Mouse (Mus musculus) embryonic facial prominence, embryonic 11.5 days (tissue): ENCODE results near the gene Olfr640. TPM values are rescaled to one million over a fixed set of nuclear protein-coding genes. Genes with fewer than 3 reads are reported as not detected.

Source experiments
- ATAC-seq: fragments of 200-750 bp; cut with Nextera tagmentation; replicated peaks from 2 replicates; pipeline ENCODE4 v1.8.0; 2017; ENCODE audit warnings: low read depth; ENCODE audit not compliant: insufficient number of reproducible peaks, low FRiP score, low TSS enrichment
- DNase-seq: peaks from one replicate; pipeline ENCODE4 v3.0.0-alpha.2; 2015; ENCODE audit warnings: low spot score
- H3K27ac ChIP-seq: fragments of 300-500 bp; sonication (generic); replicated peaks from 2 replicates; pipeline ENCODE4 v1.5.1; 2014; ENCODE audit warnings: mild to moderate bottlenecking, low read depth, low read length, control low read depth
- H3K27me3 ChIP-seq: fragments of 300-500 bp; sonication (generic); 2 replicates; pipeline ENCODE4 v1.6.1; 2014; ENCODE audit warnings: mild to moderate bottlenecking, low read length, moderate library complexity, mixed read lengths; ENCODE audit not compliant: control insufficient read depth, insufficient read depth
- H3K36me3 ChIP-seq: fragments of 300-500 bp; sonication (generic); replicated peaks from 2 replicates; pipeline ENCODE4 v1.6.1; 2014; ENCODE audit warnings: low read depth, mild to moderate bottlenecking, low read length, moderate library complexity, mixed read lengths; ENCODE audit not compliant: control insufficient read depth, insufficient read depth
- H3K4me1 ChIP-seq: fragments of 300-500 bp; sonication (generic); 2 replicates; pipeline ENCODE4 v1.6.1; 2014; ENCODE audit warnings: low read length, mixed read lengths; ENCODE audit not compliant: control insufficient read depth, insufficient read depth
- H3K4me2 ChIP-seq: fragments of 300-500 bp; sonication (generic); 2 replicates; pipeline ENCODE4 v1.6.1; 2014; ENCODE audit warnings: low read depth, mild to moderate bottlenecking, control low read depth, low read length, moderate library complexity
- H3K4me3 ChIP-seq: fragments of 300-500 bp; sonication (generic); 2 replicates; pipeline ENCODE4 v1.5.1; 2014; ENCODE audit warnings: low read depth, low read length, control low read depth
- H3K9ac ChIP-seq: fragments of 300-500 bp; sonication (generic); replicated peaks from 2 replicates; pipeline ENCODE4 v1.6.1; 2014; ENCODE audit warnings: mild to moderate bottlenecking, control low read depth, low read length
- H3K9me3 ChIP-seq: fragments of 300-500 bp; sonication (generic); replicated peaks from 2 replicates; pipeline ENCODE4 v1.6.1; 2016; ENCODE audit warnings: mild to moderate bottlenecking, low read length, inconsistent platforms, mixed read lengths; ENCODE audit not compliant: control insufficient read depth
- WGBS: fragments of 180-500 bp; shearing (Covaris S2); extraction: QIAGEN DNeasy Blood & Tissue Kit; methylation state at CpG from one replicate; pipeline ENCODE4 v1.1.7; 2014; 5-methylcytosine and 5-hydroxymethylcytosine counted together
- polyA plus RNA-seq: library from polyadenylated mRNA; unstranded; fragments of >200 nt; fragmentation: Nextera tagmentation; extraction: Ambion mirVana; gene quantifications from 2 replicates; pipeline ENCODE4 v1.2.1, GENCODE M21; 2014

Gene Olfr640
- polyA plus RNA-seq, 1 experiment from 2014 or later, result not detected

GRCm38 (mm10) chr7:104021651-104022050, 3.7 kb downstream of the Olfr640 start:
- 93% methylated on average over 6 of the region's 6 CpGs for WGBS
- no peak overlapping the region for H3K27ac ChIP-seq
- no peaks in the 10 kb centered on the region for H3K4me1 ChIP-seq
- no peak overlapping the region for H3K9ac ChIP-seq
- no peak for ATAC-seq
- H3K4me3 ChIP-seq, result no peak overlapping the region
- H3K9me3 ChIP-seq, result no peaks in the 10 kb centered on the region
- no peaks in the 10 kb centered on the region for H3K36me3 ChIP-seq
- no peak overlapping the region for H3K4me2 ChIP-seq
- H3K27me3 ChIP-seq, result no peaks in the 10 kb centered on the region
- DNase-seq, result no peak

- no peak overlapping the region for H3K4me3 ChIP-seq
- no peak for ATAC-seq
- no peaks in the 10 kb centered on the region for H3K4me1 ChIP-seq
- DNase-seq, result no peak
- H3K9me3 ChIP-seq, result no peaks in the 10 kb centered on the region
- no peak overlapping the region for H3K27ac ChIP-seq
- 87% methylated on average over 1 of the region's 1 CpGs for WGBS
- no peak overlapping the region for H3K4me2 ChIP-seq
- no peak overlapping the region for H3K9ac ChIP-seq
- H3K27me3 ChIP-seq, result no peaks in the 10 kb centered on the region
- no peaks in the 10 kb centered on the region for H3K36me3 ChIP-seq
Observed at GRCm38 (mm10) chr7:104018953-104019352, 6.4 kb downstream of the Olfr640 start.

- Histone ChIP-seq H3K27ac (no peak within 1 kb of the TSS), H3K9ac (no peak within 1 kb of the TSS), H3K4me3 (no peak within 1 kb of the TSS), H3K9me3 (no peaks in the 10 kb centered on the region), H3K4me1 (no peaks in the 10 kb centered on the region), H3K27me3 (no peaks in the 10 kb centered on the region), H3K4me2 (no peak within 1 kb of the TSS), H3K36me3 (no peaks in the 10 kb centered on the region)
- ATAC-seq (no peak), DNase-seq (no peak)
Observed at GRCm38 (mm10) chr7:104017203-104017602, 8.2 kb downstream of the Olfr640 start, which contains the start of gene Olfr639. TSS of gene Olfr639 (minus strand) at chr7:104017303.

GRCm38 (mm10) chr7:103999124-103999523, 26.2 kb downstream of the Olfr640 start:
- no peaks in the 10 kb centered on the region for H3K9me3 ChIP-seq
- H3K4me2 ChIP-seq, result no peak overlapping the region
- H3K4me3 ChIP-seq, result no peak overlapping the region
- no peaks in the 10 kb centered on the region for H3K27me3 ChIP-seq
- no peak for DNase-seq
- H3K4me1 ChIP-seq, result no peaks in the 10 kb centered on the region
- ATAC-seq, result no peak
- no peaks in the 10 kb centered on the region for H3K36me3 ChIP-seq
- no peak overlapping the region for H3K27ac ChIP-seq
- no peak overlapping the region for H3K9ac ChIP-seq

GRCm38 (mm10) chr7:103998446-103998845, 26.9 kb downstream of the Olfr640 start, which contains the start of gene Olfr638:
TSS of gene Olfr638 (plus strand) at chr7:103998746.
- no peaks in the 10 kb centered on the region for H3K27me3 ChIP-seq
- H3K27ac ChIP-seq, result no peak within 1 kb of the TSS
- ATAC-seq (no peak), DNase-seq (no peak)
- H3K9me3 ChIP-seq, result no peaks in the 10 kb centered on the region
- no peak within 1 kb of the TSS for H3K4me2 ChIP-seq
- no peak within 1 kb of the TSS for H3K9ac ChIP-seq
- no peak within 1 kb of the TSS for H3K4me3 ChIP-seq
- H3K4me1 ChIP-seq, result no peaks in the 10 kb centered on the region
- no peaks in the 10 kb centered on the region for H3K36me3 ChIP-seq

GRCm38 (mm10) chr7:103971782-103972181, 53.6 kb downstream of the Olfr640 start:
- no peaks in the 10 kb centered on the region for H3K9me3 ChIP-seq
- H3K36me3 ChIP-seq, result no peaks in the 10 kb centered on the region
- no peak overlapping the region for H3K9ac ChIP-seq
- no peak for DNase-seq
- no peaks in the 10 kb centered on the region for H3K4me1 ChIP-seq
- ATAC-seq, result no peak
- 56% methylated on average over 1 of the region's 1 CpGs for WGBS
- H3K27me3 ChIP-seq, result no peaks in the 10 kb centered on the region
- no peak overlapping the region for H3K4me3 ChIP-seq
- no peak overlapping the region for H3K27ac ChIP-seq
- H3K4me2 ChIP-seq, result no peak overlapping the region

GRCm38 (mm10) chr7:103970852-103971251, 54.5 kb downstream of the Olfr640 start, which contains the start of gene Olfr635:
TSS of gene Olfr635 (plus strand) at chr7:103971152.
- DNase-seq, result no peak
- WGBS, result 69% methylated on average over 1 of the region's 1 CpGs
- Histone ChIP-seq H3K9ac (no peak within 1 kb of the TSS), H3K4me1 (no peaks in the 10 kb centered on the region), H3K4me3 (no peak within 1 kb of the TSS), H3K27ac (no peak within 1 kb of the TSS), H3K4me2 (no peak within 1 kb of the TSS), H3K36me3 (no peaks in the 10 kb centered on the region), H3K9me3 (no peaks in the 10 kb centered on the region), H3K27me3 (no peaks in the 10 kb centered on the region)
- no peak for ATAC-seq
